Mouse (Mus musculus): ENCODE data around the gene Slc9a3. TPM values are rescaled to one million over a fixed set of nuclear protein-coding genes. Genes with fewer than 3 reads are reported as not detected.
A peak's percentile ranks its signal among the peaks of the same experiment; 100 is the strongest.

Gene Slc9a3
- not detected in 2 replicates for polyA plus RNA-seq (2014; fragmentation: Nextera tagmentation; extraction: Ambion mirVana)

GRCm38 (mm10) chr13:74121141-74121602 lies at the start of gene Slc9a3:
Gene Slc9a3 (plus strand): TSS chr13:74121457.
- DNase-seq (ENCODE audit: low spot score) (peak; percentile 36), ATAC-seq (replicated peaks; ENCODE audit: low FRiP score) (no peak)
- H3K4me3 ChIP-seq (ENCODE audit: low read depth, low read length) = peak within 1 kb of the TSS; percentile 32
- WGBS = 2% methylated on average over 35 of the region's 35 CpGs
- H3K36me3 ChIP-seq (ENCODE audit: control insufficient read depth, insufficient read depth, low read length) = no peaks in the 10 kb centered on the region
- no peaks in the 10 kb centered on the region for H3K9me3 ChIP-seq (ENCODE audit: control insufficient read depth, low read length)
- H3K9ac ChIP-seq (ENCODE audit: low read depth, low read length) = no peak within 1 kb of the TSS
- H3K4me1 ChIP-seq (replicated peaks; ENCODE audit: control insufficient read depth, insufficient read depth, low read length) = no peaks in the 10 kb centered on the region; the same call in 1 of the 2 replicates
- no peak within 1 kb of the TSS for H3K27ac ChIP-seq (ENCODE audit: low read depth, low read length)
- H3K27me3 ChIP-seq (replicated peaks; ENCODE audit: control insufficient read depth, insufficient read depth, low read length) = peaks cover 40% of the 10 kb centered on the region
- peak within 1 kb of the TSS; percentile 61 for H3K4me2 ChIP-seq

DNA sequence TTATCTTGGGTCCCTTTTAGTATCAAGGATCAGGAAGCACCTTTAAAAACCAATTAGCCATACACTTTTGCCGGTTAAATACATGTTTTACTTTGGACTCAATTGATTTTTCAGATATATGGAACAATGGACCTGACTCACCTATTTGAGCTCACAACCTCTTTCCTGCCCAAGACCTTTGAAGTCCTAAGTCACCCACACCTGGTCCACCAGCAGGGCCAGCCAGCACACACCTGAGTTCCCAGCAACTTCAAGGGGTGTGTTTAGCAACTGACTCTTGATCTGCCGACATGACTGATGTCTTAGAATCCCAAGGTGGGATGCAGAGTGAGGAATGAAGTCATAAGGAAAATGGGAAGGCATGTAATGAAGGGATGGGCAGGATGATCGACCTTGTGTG lies 49.5 kb upstream of the Slc9a3 start:
- no peak overlapping the region for H3K4me2 ChIP-seq

GRCm38 (mm10) chr13:74073369-74073768 lies 47.9 kb upstream of the Slc9a3 start:
- ATAC-seq (replicated peaks; ENCODE audit: low FRiP score) = no peak
- 83% methylated on average over 7 of the region's 7 CpGs for WGBS

More for the DNA sequence above, 49.5 kb upstream of the Slc9a3 start:
- ATAC-seq (replicated peaks; ENCODE audit: low FRiP score) (no peak), DNase-seq (ENCODE audit: low spot score) (no peak)
- H3K27me3 ChIP-seq (replicated peaks; ENCODE audit: control insufficient read depth, insufficient read depth, low read length) = no peaks in the 10 kb centered on the region
- H3K9ac ChIP-seq (ENCODE audit: low read depth, low read length) = no peak overlapping the region
- H3K4me1 ChIP-seq (replicated peaks; ENCODE audit: control insufficient read depth, insufficient read depth, low read length) = peaks cover 11% of the 10 kb centered on the region
- H3K9me3 ChIP-seq (ENCODE audit: control insufficient read depth, low read length) = no peaks in the 10 kb centered on the region
- no peak overlapping the region for H3K4me3 ChIP-seq (ENCODE audit: low read depth, low read length)
- 0 out of 2 replicates have a peak overlapping the region, but pooled peaks have one; percentile 13 for H3K27ac ChIP-seq (ENCODE audit: low read depth, low read length)
- WGBS = 66% methylated on average over 3 of the region's 3 CpGs
- H3K36me3 ChIP-seq (ENCODE audit: control insufficient read depth, insufficient read depth, low read length) = no peaks in the 10 kb centered on the region

GRCm38 (mm10) chr13:74090265-74090664 lies 31.0 kb upstream of the Slc9a3 start:
- Histone ChIP-seq H3K4me1 (replicated peaks; ENCODE audit: control insufficient read depth, insufficient read depth, low read length) (no peaks in the 10 kb centered on the region), H3K9ac (ENCODE audit: low read depth, low read length) (no peak overlapping the region), H3K27me3 (replicated peaks; ENCODE audit: control insufficient read depth, insufficient read depth, low read length) (no peaks in the 10 kb centered on the region), H3K36me3 (ENCODE audit: control insufficient read depth, insufficient read depth, low read length) (no peaks in the 10 kb centered on the region), H3K9me3 (ENCODE audit: control insufficient read depth, low read length) (no peaks in the 10 kb centered on the region), H3K27ac (ENCODE audit: low read depth, low read length) (no peak overlapping the region), H3K4me3 (ENCODE audit: low read depth, low read length) (no peak overlapping the region), H3K4me2 (no peak overlapping the region)
- 53% methylated on average over 3 of the region's 3 CpGs for WGBS
- ATAC-seq (replicated peaks; ENCODE audit: low FRiP score) (no peak), DNase-seq (ENCODE audit: low spot score) (no peak)

More at GRCm38 (mm10) chr13:74073369-74073768, 47.9 kb upstream of the Slc9a3 start:
- no peak overlapping the region for H3K27ac ChIP-seq (ENCODE audit: low read depth, low read length)
- H3K36me3 ChIP-seq (ENCODE audit: control insufficient read depth, insufficient read depth, low read length) = no peaks in the 10 kb centered on the region
- H3K4me3 ChIP-seq (ENCODE audit: low read depth, low read length) = no peak overlapping the region
- no peaks in the 10 kb centered on the region for H3K9me3 ChIP-seq (ENCODE audit: control insufficient read depth, low read length)
- DNase-seq (ENCODE audit: low spot score) = no peak
- H3K27me3 ChIP-seq (replicated peaks; ENCODE audit: control insufficient read depth, insufficient read depth, low read length) = no peaks in the 10 kb centered on the region
- no peak overlapping the region for H3K4me2 ChIP-seq
- H3K9ac ChIP-seq (ENCODE audit: low read depth, low read length) = no peak overlapping the region
- H3K4me1 ChIP-seq (replicated peaks; ENCODE audit: control insufficient read depth, insufficient read depth, low read length) = peaks cover 11% of the 10 kb centered on the region

- 62% methylated on average over 2 of the region's 2 CpGs for WGBS
- Histone ChIP-seq H3K27me3 (replicated peaks; ENCODE audit: control insufficient read depth, insufficient read depth, low read length) (no peaks in the 10 kb centered on the region), H3K9ac (ENCODE audit: low read depth, low read length) (no peak overlapping the region), H3K4me1 (replicated peaks; ENCODE audit: control insufficient read depth, insufficient read depth, low read length) (no peaks in the 10 kb centered on the region), H3K4me3 (ENCODE audit: low read depth, low read length) (no peak overlapping the region), H3K27ac (ENCODE audit: low read depth, low read length) (no peak overlapping the region), H3K9me3 (ENCODE audit: control insufficient read depth, low read length) (no peaks in the 10 kb centered on the region), H3K4me2 (no peak overlapping the region), H3K36me3 (ENCODE audit: control insufficient read depth, insufficient read depth, low read length) (no peaks in the 10 kb centered on the region)
- DNase-seq (ENCODE audit: low spot score) = no peak
- no peak for ATAC-seq (replicated peaks; ENCODE audit: low FRiP score)
Observed at GRCm38 (mm10) chr13:74095936-74096335, 25.3 kb upstream of the Slc9a3 start.

GRCm38 (mm10) chr13:74096715-74097363 lies 24.4 kb upstream of the Slc9a3 start:
- Histone ChIP-seq H3K27me3 (replicated peaks; ENCODE audit: control insufficient read depth, insufficient read depth, low read length) (no peaks in the 10 kb centered on the region), H3K4me1 (replicated peaks; ENCODE audit: control insufficient read depth, insufficient read depth, low read length) (no peaks in the 10 kb centered on the region), H3K4me2 (no peak overlapping the region), H3K9ac (ENCODE audit: low read depth, low read length) (no peak overlapping the region), H3K9me3 (ENCODE audit: control insufficient read depth, low read length) (no peaks in the 10 kb centered on the region), H3K27ac (ENCODE audit: low read depth, low read length) (no peak overlapping the region), H3K4me3 (ENCODE audit: low read depth, low read length) (no peak overlapping the region), H3K36me3 (ENCODE audit: control insufficient read depth, insufficient read depth, low read length) (no peaks in the 10 kb centered on the region)
- ATAC-seq (replicated peaks; ENCODE audit: low FRiP score) (peak; percentile 68), DNase-seq (ENCODE audit: low spot score) (no peak)
- 36% methylated on average over 2 of the region's 2 CpGs for WGBS

- WGBS = 72% methylated on average over 6 of the region's 6 CpGs
- Histone ChIP-seq H3K9me3 (ENCODE audit: control insufficient read depth, low read length) (no peaks in the 10 kb centered on the region), H3K27me3 (replicated peaks; ENCODE audit: control insufficient read depth, insufficient read depth, low read length) (no peaks in the 10 kb centered on the region), H3K4me3 (ENCODE audit: low read depth, low read length) (no peak overlapping the region), H3K36me3 (ENCODE audit: control insufficient read depth, insufficient read depth, low read length) (no peaks in the 10 kb centered on the region), H3K4me2 (no peak overlapping the region), H3K27ac (ENCODE audit: low read depth, low read length) (no peak overlapping the region), H3K9ac (ENCODE audit: low read depth, low read length) (no peak overlapping the region), H3K4me1 (replicated peaks; ENCODE audit: control insufficient read depth, insufficient read depth, low read length) (no peaks in the 10 kb centered on the region)
- DNase-seq (ENCODE audit: low spot score) (no peak), ATAC-seq (replicated peaks; ENCODE audit: low FRiP score) (no peak)
Observed at GRCm38 (mm10) chr13:74098913-74099312, 22.3 kb upstream of the Slc9a3 start.

DNA sequence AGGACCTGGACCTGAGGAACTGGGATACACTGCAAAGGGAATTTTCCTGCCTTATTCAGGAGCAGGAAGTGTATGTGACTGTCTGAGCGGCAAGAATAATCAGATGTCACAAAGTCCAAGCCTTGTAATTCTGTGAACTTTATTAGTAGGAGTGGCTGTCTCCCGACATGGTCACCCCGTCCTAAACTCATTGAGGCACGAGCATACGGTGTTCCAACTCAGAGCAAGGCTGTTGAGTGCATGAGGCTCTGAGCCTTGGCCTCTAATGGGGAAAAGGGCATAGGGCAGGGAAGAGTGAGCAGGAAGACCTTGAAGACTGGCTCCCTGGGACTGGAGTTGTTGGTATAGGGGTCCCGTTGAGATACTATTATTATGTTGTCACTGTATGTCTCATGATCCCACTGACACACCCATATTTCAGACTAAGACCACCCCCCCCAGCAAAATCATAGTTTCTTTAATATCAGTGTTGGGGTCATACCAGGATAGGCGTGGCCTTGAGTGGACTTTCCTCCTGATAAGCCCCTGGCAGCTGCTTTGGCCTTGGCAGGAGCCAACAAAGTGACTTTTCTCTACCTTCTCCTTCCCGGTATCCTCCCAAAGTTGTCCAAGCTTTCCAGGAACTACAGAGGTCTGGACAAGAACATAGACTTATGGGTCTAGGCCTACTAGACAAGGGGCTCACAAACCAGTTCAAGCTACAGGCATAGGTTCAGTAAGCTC lies 19.0 kb upstream of the Slc9a3 start:
- WGBS = 78% methylated on average over 8 of the region's 8 CpGs

More for the DNA sequence above, 19.0 kb upstream of the Slc9a3 start:
- no peaks in the 10 kb centered on the region for H3K27me3 ChIP-seq (replicated peaks; ENCODE audit: control insufficient read depth, insufficient read depth, low read length)
- no peaks in the 10 kb centered on the region for H3K4me1 ChIP-seq (replicated peaks; ENCODE audit: control insufficient read depth, insufficient read depth, low read length)
- no peaks in the 10 kb centered on the region for H3K9me3 ChIP-seq (ENCODE audit: control insufficient read depth, low read length)
- no peak overlapping the region for H3K4me3 ChIP-seq (ENCODE audit: low read depth, low read length)
- ATAC-seq (replicated peaks; ENCODE audit: low FRiP score) (no peak), DNase-seq (ENCODE audit: low spot score) (no peak)
- H3K4me2 ChIP-seq = no peak overlapping the region
- no peak overlapping the region for H3K27ac ChIP-seq (ENCODE audit: low read depth, low read length)
- no peaks in the 10 kb centered on the region for H3K36me3 ChIP-seq (ENCODE audit: control insufficient read depth, insufficient read depth, low read length)
- H3K9ac ChIP-seq (ENCODE audit: low read depth, low read length) = no peak overlapping the region

Data from liver, embryonic 11.5 days (tissue).